Mouse (Mus musculus): ENCODE measurements at regions not wholly inside any gene's neighbourhood (a gene's known extent, or its start where the extent isn't known, plus 50 kb on each side); places are given as distances from the start of the nearest gene placed in this dataset.
A peak's percentile ranks its signal among the peaks of the same experiment; 100 is the strongest.

DNA sequence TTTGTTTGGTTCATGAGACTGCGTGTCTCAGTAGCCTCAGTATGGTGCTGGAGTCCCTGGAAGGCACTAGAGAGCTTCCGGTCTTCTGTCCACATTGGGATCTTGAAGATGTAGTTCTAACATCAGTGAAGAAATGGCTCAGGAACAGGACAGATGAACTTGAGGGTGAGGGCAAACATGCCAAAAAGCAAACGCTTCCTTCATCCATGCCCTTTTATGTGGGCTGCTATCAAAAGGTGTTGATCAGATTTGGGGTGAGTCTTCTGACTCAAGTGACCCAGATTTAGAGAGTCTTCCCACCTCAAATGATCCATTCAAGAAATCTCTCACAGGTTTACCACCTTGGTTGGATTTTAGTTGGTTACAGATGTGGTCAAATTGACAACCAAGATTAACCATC lies 304.1 kb upstream of the Klf3 start:
- DNase-seq (ENCODE audit: low spot score): no peak

DNA sequence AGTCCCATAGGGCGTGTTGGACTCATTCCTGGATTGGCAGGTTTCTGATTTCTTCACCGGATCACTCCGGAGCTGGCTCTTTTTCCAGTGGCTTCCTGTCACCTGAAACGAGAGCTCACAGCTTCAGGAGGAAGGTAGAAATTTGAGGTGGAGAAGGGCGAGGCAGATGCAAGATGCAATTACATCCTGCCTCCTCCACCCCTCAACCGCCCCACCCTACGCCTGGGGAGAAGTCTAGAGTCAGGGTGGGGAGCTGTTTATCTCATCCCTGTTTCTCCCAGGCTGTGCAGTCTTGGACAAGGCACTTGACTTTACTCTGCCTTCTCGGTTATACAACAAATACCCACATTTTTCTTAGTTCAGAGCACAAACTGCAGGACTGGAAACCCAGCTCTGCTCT lies 302.8 kb upstream of the Klf3 start:
- DNase-seq (ENCODE audit: low spot score): no peak

DNA sequence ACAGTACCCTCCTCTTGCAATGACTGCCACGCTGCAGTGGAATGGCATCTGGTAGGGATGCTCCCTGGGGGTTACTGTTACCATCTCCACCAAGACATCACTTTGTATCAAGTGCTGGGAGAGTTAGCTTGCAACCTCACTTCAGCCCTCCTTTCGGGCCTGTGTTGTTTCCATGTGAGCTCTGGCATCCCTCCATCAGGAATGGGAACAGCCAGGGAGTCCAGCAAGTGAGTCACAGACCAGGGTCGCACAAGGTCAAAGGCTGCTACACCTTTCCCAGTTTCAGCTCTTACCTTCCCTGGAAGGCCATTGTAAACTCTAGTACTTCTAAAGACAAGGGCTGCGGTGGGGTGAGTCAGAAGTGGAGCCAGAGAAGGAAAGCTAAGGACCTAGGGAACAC lies 302.3 kb upstream of the Klf3 start:
- DNase-seq (ENCODE audit: low spot score): no peak

DNA sequence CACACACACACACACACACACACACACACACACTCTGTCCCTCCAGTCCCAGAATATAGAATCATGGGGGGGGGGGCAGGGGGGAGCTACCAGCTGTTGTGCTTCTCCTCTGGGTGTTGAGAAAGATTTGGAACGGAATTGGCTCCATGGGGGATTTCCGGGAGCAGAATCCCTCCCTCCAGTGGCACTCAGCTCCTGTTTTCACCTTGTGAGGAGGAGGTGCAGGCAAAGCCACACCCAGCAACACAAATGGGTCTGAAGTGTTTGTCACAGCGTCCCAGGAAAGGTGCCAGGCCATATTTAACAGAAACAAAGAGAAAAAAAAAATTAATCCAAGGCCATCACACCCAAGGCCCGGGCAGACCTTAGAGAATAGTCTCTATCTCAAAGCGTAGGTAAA lies 301.4 kb upstream of the Klf3 start:
- DNase-seq (ENCODE audit: low spot score): no peak

DNA sequence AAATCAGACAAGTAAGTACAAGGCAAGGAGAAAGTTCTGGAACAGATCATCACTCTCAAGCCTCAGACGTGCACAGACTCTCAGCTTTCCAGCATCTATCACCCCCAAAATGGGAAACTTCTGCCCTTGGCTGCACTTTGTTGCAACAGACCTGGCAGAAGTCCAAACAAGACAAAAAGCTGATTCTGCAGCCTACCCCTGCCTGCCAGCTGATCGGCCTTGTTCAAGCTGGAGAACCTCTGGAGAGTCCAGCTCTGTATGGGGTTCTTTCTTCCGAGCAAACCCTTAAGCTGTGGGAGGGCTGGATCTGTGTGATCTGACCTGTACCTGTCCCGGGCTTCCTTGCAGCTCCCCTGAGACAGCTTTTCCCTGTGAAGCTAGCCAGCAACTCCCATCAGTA lies 299.7 kb upstream of the Klf3 start:
- no peak for DNase-seq (ENCODE audit: low spot score)

DNA sequence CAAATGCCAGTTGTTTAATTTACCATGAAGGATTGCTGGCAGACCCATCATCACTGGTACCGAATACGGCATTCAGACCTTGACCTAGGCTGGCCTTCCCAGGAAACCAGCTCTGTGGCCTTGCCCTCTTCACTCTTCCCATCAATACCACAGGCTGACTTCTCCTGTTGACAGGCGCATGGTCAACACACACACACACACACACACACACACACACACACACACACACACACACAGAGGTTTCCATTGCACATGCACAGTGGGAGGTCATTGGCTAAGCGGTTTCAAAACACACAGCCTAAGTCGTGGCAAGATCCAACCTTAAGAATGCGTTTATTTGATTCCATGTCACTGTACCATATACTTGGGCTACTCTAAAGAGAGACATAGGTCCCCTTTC lies 298.7 kb upstream of the Klf3 start:
- DNase-seq (ENCODE audit: low spot score): no peak

DNA sequence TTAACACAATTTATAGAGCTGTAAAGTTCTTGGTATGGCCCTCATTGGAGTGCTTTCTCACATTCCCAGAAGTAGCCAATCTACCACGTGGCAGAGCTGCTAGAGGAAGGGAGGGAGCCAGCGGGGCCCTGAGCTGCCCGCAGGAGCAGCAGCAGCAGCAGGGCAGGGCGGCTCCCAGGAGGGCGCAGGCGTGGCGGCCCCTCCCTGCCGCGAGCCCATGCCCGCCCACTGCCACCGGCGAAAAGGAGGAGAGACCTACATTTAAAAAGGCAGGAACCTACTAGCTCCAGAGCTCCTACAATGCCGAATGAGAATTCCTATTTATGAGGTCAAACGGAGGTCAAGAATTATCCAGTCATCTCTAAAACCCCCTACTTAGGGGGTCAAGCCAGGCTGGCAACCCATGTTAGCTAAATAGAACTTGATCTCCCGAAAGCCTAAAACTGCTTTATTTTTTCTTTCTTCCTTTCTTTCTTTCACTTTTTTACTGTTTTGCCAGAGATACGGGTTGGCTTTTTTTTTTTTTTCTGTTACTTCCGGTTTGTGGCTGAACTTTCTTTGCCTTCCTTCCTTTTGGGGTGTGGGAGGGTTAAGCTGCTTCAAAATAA lies 297.9 kb upstream of the Klf3 start:
- no peak for DNase-seq (ENCODE audit: low spot score)

DNA sequence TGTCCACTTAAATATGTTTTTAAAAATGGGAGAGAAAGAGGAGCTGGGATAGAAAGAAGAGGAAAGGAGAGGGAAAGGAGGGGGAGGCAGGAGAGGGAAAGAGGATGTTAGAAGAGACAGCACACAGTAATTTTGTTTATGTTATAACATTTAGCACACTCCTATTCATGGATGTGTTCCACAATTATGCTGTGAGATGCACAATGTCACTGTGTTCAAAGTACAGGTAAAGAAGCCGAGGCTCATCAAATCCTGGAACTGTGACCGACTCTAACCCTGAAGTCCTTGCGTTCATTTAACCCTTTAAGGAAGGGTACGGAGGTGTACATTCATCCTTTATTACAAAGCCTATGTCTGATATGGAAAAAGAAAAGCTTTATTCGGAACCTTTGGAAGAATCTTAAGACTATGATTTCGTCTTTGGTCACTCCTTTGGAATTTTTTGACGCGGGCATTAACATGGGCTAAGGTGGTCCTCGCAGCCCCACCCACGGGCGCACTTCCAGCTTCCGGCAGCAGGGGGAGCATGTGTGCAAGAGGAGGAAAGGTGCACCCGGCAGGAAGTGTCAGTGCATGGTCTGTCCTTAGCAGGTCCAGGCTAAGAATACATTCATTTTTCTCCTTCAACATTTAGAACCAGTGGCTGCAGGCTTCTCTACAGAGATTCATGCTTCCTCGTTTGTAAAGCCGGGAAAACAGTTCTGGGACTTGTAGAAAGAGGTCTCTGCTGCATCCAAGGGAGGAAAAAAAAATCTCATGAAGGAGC lies 297.2 kb upstream of the Klf3 start:
- peak; percentile 76 for DNase-seq (ENCODE audit: low spot score)

DNA sequence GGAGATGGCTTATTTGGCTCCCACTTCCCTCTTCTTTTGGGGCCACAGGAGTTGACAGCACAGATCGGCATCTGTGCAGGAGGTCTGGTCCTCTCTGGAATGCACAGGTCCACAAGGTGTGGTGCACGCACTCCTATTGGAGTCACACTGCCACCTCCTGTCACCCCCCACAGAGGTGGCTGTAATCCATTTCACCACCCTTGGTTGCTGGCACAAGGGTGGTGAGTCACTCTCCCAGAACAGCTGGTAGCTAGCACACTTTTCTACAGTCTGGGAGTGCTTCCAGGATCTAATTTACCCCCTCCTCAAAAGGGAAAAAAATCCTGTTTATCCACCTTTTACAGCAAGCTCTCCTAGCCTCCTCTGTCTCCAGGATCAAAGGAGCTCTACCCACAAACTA lies 294.6 kb upstream of the Klf3 start:
- no peak for DNase-seq (ENCODE audit: low spot score)

DNA sequence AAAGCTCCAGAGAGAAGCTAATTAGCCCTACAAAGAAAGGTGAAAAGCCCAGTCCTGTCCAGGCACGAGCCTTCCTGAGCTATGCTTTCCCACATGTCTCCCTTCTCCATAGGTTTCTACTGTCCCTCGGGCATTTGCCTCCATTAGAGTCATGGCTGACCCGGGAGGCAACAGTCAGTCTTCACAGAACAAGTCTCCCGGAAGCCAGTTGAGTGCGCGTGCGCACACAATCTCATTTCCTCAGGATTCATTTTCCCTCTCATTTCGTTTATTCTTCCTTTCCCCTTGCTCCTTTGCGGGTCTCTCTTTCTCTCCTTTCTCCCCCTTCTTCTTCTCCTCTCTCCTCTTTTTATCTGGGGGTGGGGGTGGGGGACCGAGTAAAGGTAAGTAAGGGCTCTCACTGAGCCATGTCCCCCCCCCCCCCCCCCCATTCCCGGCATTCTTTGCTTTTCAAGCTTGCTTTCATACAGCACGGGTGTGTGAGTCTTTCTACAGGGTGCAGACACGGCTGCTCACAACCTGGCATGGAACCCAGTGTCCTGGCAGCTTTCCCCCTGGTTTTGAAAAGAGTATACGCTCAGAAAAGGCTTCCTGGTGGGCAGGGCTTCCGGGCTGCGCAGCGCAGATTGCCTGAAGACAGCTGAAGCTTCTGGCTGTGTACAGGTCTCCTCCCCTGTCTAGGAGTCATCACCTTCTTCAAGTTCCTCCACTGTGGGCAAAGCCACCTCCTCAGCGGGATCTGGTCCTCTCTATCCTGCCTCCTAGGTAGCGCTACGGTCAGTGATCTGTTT lies 289.8 kb upstream of the Klf3 start:
- DNase-seq (ENCODE audit: low spot score): no peak

DNA sequence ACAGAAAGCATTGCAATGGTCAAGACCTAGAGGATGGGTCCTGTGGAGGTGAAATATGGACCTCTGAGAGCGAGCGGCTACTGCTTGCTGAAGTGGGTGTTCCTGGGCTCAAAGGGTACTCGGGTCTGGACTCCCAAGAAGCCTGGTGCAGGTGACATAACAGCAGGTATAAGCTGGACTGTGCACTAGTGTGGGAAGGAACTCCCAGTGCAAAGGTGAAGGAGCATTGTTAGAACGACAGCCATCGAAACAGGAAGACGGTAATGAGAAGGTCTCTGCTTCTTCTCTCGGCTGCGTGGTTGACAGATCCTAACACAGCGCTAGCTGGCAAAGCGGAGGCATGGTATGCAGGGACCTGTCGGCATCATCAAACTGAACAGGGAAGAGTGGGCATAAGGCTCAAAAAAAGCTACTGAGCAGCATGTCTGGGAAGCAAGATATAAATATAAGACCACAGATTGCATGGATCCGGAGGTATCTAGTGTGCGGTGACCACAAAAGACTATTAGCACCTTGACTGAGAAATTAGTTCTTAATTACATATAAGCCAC lies 287.0 kb upstream of the Klf3 start:
- DNase-seq (ENCODE audit: low spot score): no peak

DNA sequence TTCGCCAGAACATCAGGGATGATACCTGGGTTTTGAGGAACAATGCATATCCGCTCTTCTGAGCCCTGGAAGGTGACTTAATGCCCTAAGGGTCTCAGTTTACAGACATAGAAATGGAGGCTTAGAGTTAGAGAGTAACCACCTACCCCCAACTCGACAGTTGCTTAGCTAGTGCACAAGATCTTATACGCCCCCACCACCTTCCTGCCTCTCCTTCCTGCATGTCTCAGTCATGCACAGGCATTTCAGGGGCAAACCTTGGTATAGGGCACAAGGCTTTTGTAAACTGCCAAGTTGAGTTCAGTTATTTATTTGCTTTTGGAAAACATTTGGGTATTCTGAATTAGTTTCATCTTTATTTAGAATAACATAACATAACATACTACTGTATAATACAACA lies 285.9 kb upstream of the Klf3 start:
- DNase-seq (ENCODE audit: low spot score): no peak

DNA sequence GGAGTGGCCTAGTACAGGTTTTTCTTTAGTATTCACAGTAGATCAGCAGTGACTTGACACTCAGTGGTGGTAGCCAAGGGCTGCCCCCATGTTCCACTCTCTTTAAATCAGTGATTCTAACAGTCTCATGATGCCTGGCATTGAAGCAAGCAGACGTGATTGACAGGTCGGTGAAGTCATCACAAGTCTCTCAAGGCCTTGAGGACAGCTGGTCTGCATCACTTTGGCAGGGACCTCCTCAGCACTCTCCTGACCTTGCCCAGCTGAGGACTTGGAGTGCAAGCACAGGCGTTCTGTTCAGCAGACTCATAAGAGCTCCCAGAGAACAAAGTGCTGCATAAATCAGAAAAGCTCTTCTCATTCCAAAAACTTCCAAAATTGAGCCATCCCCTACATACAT lies 285.4 kb upstream of the Klf3 start:
- DNase-seq (ENCODE audit: low spot score): no peak

DNA sequence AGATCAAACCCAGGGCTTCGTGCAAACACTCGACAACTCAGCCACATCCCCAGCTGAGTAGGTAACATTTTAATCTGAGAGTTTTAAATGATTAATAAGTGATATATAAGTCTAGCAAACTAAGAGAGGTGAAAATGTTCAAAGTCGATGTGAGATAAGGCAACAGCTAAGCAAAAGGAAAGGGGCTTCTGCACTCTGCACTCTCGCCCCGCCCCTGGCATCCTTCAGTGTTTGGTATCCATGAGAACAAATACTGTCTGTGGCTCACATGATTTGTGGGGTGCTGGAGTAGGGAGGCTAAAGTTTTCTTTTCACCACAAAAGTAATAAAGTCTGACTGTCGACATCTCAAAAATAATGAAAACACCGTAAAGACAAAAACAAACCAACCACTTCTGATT lies 284.2 kb upstream of the Klf3 start:
- DNase-seq (ENCODE audit: low spot score): no peak

DNA sequence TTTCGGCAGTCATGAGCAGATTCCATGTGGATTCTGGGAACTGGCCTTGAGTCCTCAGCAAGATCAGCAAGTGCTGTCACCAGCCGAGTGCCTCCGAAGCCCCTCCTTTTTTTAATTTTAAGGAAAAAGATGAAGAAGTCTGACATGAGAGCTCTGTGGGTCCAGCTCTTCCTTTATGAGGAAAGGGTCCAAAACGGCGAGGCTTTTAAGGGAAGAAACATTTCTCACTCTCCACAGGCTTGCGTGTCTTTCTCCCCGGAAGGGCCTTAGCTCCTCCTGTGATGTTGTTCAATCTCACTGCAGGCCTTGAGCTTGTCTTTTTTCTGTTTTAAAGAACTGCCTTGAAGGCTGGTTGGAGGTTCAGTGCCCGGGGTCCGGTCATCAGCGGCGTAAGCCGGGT lies 283.5 kb upstream of the Klf3 start:
- no peak for DNase-seq (ENCODE audit: low spot score)

DNA sequence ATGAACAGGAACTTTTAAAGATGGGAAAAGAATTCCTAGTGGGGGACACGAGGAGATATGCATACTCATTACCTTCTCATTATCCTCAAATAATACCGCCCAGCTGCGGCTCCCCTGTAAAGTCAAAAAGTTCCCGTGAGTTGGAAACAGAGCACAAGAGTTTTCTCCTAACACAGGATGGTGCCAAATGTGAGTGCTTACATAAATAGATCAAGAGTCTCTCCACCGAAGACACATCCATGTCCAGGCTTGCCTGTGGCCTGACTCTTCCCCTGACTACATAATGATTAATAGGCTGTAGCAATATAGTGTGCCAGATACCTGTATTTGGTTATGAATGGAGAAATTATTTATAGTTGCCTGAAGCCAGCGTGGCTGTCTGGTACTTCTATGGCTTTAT lies 281.8 kb upstream of the Klf3 start:
- DNase-seq (ENCODE audit: low spot score): no peak

DNA sequence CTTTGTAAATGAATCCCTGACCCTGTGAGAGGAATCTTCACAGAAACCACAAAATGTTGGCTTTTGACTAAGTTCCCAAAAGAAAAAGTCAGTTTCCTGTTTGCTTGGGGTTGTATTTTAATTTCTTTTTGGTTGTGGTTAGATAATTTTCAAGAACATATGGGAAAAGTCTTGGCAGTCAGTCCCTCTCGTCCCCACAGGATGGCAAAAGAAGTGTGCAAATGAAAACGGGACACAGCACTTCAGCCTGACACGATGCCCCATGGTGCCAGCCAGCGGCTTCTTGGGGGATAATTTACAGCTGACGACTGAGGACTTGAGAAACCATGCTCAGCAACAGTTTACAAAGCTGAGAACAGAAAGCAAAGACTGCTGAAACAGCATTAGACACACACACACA lies 281.2 kb upstream of the Klf3 start:
- no peak for DNase-seq (ENCODE audit: low spot score)

DNA sequence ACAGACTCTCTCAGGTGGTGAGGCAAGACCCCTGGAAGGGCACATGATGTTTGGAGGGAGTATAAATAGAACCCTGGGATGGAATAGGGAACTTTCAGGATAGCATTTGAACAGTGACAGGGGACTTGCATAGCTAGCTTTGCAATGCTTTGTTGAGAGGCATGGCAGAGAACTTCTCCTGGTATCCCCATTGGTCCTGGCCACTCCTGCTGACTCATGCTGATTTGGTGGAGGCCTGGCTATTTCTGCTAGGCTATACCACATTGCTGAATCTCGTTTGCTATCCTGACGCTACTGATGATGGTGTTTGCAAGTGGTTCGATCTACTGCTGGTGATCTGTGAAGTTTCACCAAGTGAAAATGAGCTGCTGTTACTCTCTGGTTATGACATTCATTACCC lies 276.7 kb upstream of the Klf3 start:
- DNase-seq (ENCODE audit: low spot score): no peak

DNA sequence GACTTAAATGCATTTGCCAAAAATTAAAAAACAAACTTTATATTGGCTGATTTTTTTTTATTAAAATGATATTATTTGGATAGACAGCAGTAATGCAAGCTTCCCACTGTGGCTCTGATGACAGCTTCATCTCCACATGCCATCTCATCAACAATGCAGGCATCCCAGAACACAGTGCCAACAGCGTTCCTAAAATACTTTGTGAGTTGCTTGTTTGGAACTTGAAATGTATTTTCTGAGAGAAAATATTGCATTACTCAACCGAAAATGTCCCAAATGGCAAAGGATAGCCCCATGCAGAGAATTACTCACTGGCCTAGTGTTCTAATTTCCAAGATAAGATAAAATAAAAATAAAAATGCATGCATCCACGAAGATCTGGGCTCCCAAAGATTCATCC lies 275.2 kb upstream of the Klf3 start:
- no peak for DNase-seq (ENCODE audit: low spot score)

DNA sequence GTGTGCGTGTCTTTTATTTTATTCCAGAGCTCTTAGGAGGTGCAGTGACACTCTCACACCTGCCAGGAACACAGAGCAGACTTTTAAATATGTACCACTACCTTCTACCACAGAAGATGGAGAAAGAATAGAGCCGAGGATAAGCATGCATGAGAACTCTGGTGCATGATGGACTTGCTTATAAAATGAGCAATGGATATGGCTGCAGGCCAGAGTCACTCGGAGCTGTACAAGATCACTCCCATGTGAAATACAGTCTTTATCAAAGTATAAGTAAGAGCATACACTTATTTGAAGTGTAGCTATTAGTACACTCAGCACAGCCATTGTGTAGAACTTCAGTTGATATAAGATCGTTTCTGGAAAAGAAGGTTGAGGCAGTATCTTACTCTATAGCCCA lies 268.8 kb upstream of the Klf3 start:
- no peak for DNase-seq (ENCODE audit: low spot score)

DNA sequence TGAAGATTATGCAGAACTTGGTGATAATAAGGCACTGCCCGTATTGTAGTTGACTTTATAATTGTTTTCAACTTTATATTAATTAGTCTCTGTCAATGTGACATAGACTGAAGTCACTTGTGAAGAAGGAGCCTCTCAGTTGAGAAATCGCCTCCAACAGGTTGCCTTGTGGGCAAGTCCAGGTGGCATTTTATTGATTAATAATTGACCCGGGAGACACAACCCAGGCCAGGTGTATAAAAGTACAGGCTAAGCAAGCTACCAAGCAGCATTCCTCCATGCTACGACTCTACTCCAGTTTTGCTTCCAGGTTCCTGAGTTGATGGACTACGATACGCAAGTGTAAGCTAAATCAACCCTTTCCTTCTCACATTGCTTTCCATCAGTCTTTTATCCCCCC lies 268.2 kb upstream of the Klf3 start:
- DNase-seq (ENCODE audit: low spot score): no peak

DNA sequence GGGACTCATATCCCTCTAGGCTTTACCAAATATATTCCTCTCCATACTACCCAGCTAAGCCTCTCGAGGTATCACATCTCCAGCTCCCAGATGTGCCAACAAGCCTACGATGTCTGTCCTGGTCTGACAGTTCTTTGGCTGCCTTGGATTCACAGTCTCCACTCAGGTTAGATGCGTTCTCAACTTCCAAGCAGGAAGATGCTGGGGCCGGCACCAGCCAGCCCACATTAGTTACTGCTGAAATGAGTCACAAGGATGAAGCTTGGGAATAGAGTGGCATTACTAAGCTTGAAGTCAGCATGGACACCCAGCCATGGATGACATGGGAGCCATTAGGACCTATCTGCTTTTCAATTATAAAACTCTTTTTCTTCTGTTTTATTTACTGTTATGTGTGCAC lies 267.6 kb upstream of the Klf3 start:
- no peak for DNase-seq (ENCODE audit: low spot score)

Measured in layer of hippocampus, adult 9-10 months (tissue).